Mouse (Mus musculus): ENCODE data around the gene Acap2. TPM values are rescaled to one million over a fixed set of nuclear protein-coding genes. Genes with fewer than 3 reads are reported as not detected.

Acap2 gene
- polyA plus RNA-seq, 1 experiment from 2014 or later: 17.7 TPM

DNA sequence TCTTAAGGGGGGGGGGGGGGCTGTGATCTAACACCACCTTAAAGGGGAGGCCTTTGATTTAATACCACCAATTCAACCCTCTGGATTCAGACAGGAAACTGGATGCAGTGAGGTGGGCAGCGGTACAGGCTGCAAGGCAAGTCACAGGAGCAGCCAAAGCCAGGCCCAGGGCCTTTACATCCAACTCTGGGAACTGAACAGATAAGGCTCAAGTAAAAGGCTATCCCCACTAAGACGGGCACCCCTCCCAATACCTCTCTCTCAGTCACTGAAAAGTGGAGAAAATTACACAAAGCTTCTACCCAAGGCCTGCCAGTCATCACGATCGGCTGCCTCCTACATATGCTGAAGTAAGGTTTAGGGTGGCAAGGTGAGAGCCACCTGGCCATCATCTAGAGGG, 141.3 kb downstream of the Acap2 start:
- Histone ChIP-seq H3K9me3 (replicated peaks) (no peaks in the 10 kb centered on the region), H3K4me1 (peaks cover 16% of the 10 kb centered on the region), H3K36me3 (no peaks in the 10 kb centered on the region), H3K27ac (no peak overlapping the region), H3K27me3 (no peaks in the 10 kb centered on the region), H3K4me2 (no peak overlapping the region), H3K4me3 (replicated peaks) (no peak overlapping the region), H3K9ac (no peak overlapping the region)
- 75% methylated on average over 4 of the region's 4 CpGs for WGBS
- ATAC-seq (replicated peaks; ENCODE audit: low FRiP score): no peak

DNA sequence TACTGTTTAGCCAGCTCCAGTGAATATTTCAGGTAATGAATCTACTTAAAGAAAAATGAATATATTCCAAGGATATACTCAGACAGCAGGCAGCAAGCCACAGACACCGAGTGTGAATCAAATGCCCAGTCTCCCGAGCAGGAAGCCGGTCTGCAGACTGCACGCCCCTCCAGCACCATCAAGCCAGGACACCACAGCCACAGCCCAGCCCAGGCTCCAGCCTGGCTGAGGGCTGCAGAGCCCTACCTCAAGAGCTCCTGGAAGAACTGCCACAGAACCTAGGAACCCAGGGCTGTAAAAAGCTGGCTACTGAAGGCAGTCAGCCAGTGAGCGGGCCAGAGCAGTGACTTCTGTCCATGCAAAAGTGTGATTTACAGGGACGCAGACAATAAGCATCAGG, 148.2 kb downstream of the Acap2 start:
- peaks cover 8% of the 10 kb centered on the region; the same call in 1 of the 2 replicates for H3K4me1 ChIP-seq
- H3K4me2 ChIP-seq: no peak overlapping the region
- no peak overlapping the region for H3K4me3 ChIP-seq (replicated peaks)
- no peaks in the 10 kb centered on the region for H3K36me3 ChIP-seq
- H3K27me3 ChIP-seq: no peaks in the 10 kb centered on the region
- ATAC-seq (replicated peaks; ENCODE audit: low FRiP score): no peak
- no peak overlapping the region for H3K9ac ChIP-seq
- H3K27ac ChIP-seq: peak overlapping the region; percentile 60
- H3K9me3 ChIP-seq (replicated peaks): no peaks in the 10 kb centered on the region
- WGBS: 64% methylated on average over 6 of the region's 6 CpGs

DNA sequence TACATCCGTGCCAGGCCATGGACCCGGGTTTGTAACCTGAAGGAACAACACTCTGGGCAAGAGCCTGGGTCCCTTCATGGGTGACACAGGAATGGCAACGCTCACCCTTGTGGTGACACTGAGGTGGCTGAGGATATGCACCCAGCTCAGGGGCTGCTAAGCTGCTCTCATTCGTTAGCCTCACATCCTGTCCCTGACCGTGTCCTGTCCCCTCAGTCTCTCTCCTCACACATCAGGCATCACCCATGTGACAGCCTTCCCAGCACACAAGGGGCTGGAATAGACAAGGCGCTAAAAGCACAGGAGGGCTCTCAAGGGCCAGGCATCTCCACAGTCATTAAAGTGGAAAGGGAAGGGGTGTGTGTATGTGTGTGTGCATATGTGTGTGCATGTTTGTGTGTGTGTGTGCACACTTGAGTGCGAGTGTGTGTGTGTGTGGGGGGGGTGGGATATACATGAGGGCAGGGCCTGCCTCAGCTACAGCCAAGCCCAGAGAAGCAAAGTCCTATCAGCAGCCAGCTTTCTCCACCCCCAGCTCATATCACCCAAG, 148.8 kb downstream of the Acap2 start:
- H3K9me3 ChIP-seq (replicated peaks): no peaks in the 10 kb centered on the region
- no peak overlapping the region for H3K4me3 ChIP-seq (replicated peaks)
- H3K36me3 ChIP-seq: no peaks in the 10 kb centered on the region
- no peaks in the 10 kb centered on the region for H3K27me3 ChIP-seq
- peaks cover 8% of the 10 kb centered on the region; the same call in 1 of the 2 replicates for H3K4me1 ChIP-seq
- 64% methylated on average over 7 of the region's 7 CpGs for WGBS
- no peak overlapping the region for H3K27ac ChIP-seq
- H3K4me2 ChIP-seq: no peak overlapping the region
- ATAC-seq (replicated peaks; ENCODE audit: low FRiP score): no peak
- no peak overlapping the region for H3K9ac ChIP-seq

DNA sequence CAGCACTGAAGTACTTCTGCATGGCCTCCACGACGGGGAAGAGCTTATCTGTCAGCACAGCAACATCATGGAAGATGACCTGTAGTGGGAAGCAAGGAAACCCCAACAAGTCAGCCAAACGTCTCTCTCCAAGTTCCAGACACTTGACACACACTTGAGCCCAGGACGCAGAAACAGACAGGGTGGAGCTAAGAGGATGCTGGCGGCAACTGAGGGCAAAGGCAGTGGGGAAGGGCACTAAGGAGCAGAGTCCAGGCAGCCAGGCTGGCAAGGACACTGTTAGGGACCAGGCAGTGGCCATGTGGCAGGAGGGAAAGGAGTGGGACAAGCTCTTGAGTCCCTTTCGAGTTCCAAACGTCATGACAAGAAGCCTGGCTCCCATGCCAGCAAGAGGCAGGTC, 150.3 kb downstream of the Acap2 start:
- no peaks in the 10 kb centered on the region for H3K9me3 ChIP-seq (replicated peaks)
- H3K4me1 ChIP-seq: peaks cover 17% of the 10 kb centered on the region
- no peak overlapping the region for H3K27ac ChIP-seq
- WGBS: 85% methylated on average over 7 of the region's 7 CpGs
- no peaks in the 10 kb centered on the region for H3K27me3 ChIP-seq
- H3K4me2 ChIP-seq: no peak overlapping the region
- no peak for ATAC-seq (replicated peaks; ENCODE audit: low FRiP score)
- H3K36me3 ChIP-seq: no peaks in the 10 kb centered on the region
- H3K4me3 ChIP-seq (replicated peaks): no peak overlapping the region
- no peak overlapping the region for H3K9ac ChIP-seq

DNA sequence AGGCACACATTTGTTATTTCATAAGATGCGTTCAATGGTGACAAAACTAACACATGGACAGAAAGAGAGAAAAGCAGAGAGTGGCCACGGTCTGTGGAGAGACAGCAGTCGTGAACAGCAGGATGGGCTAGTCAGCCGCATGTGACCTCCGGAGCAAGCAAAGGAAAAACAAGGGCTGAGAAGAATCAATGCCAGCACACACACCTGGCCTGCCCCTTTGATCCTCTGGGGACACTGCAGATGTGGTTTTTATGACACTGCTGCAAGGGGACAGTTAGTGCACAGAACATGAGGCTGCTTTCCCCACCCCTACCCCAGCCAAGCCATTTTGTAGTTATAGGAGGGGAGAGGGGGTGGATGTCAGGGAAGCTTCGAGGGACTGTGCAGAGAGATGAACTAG, 152.9 kb downstream of the Acap2 start:
- no peak for ATAC-seq (replicated peaks; ENCODE audit: low FRiP score)
- H3K27me3 ChIP-seq: no peaks in the 10 kb centered on the region
- no peak overlapping the region for H3K4me3 ChIP-seq (replicated peaks)
- H3K27ac ChIP-seq: no peak overlapping the region
- H3K9me3 ChIP-seq (replicated peaks): no peaks in the 10 kb centered on the region
- no peak overlapping the region for H3K9ac ChIP-seq
- H3K4me1 ChIP-seq: peaks cover 19% of the 10 kb centered on the region
- H3K4me2 ChIP-seq: no peak overlapping the region
- no peaks in the 10 kb centered on the region for H3K36me3 ChIP-seq
- 67% methylated on average over 6 of the region's 6 CpGs for WGBS

DNA sequence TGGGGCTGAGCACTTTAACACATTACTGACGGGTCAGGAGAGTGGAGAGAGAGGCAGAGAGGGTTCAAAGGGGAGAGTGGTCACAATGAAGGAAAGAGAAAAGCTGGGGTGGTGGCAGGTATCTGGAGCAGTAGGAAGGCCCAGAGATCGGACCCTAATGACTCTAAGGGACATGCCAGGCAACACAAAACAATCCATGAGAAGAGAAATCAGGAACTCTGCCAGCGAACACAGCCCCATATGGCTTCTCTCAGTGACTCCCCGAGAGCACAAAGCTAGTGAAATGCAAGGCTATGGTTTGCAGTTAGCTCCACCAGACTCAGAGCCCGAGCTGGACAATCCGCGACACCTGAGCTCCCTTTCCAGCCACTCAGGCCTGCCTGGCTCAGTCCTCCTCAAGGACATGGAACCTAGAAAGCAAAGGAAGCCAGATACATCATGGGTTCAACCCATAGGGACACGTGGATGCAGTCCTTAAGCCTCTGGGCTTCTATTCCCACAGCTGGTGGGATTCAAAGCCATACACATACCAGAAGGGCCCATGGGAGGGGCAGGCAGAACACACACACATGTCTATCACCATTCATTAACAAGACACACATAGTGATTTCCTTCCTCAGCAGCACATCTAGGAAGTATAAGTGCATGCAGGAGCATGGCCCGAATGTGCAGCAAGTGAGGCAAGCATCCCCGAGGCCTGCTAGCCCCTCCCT, 153.7 kb downstream of the Acap2 start:
- Histone ChIP-seq H3K27me3 (no peaks in the 10 kb centered on the region), H3K4me1 (peaks cover 16% of the 10 kb centered on the region; the same call in 1 of the 2 replicates), H3K9ac (no peak overlapping the region), H3K9me3 (replicated peaks) (no peaks in the 10 kb centered on the region), H3K4me3 (replicated peaks) (no peak overlapping the region), H3K4me2 (no peak overlapping the region), H3K27ac (no peak overlapping the region), H3K36me3 (no peaks in the 10 kb centered on the region)
- no peak for ATAC-seq (replicated peaks; ENCODE audit: low FRiP score)
- whole genome bisulfite sequencing: 74% methylated on average over 10 of the region's 10 CpGs

DNA sequence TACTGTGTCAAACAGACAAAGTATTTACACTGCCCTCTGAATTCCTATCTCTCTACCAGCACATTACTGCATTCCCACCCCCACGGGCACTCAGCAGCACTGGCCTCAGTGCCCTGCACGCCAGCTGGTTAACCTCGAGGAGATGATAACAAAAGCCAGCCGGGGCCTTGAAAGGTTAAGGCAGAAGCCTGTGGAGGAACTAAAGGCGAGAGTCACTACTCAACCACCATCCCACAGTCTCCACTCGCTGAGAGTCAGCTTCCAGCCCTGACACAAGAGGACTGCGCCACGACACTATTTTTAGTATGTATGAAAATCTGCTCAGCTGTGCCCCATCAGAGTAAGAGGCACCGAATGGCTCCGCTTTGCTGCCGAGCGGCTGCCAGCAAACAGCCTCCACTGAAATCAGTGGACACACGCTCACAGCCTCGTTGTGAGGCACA, 154.8 kb downstream of the Acap2 start:
- 64% methylated on average over 14 of the region's 14 CpGs for WGBS
- Histone ChIP-seq H3K27ac (no peak overlapping the region), H3K36me3 (no peaks in the 10 kb centered on the region), H3K4me2 (no peak overlapping the region), H3K9ac (no peak overlapping the region), H3K27me3 (no peaks in the 10 kb centered on the region), H3K9me3 (replicated peaks) (no peaks in the 10 kb centered on the region), H3K4me1 (peaks cover 16% of the 10 kb centered on the region; the same call in 1 of the 2 replicates), H3K4me3 (replicated peaks) (no peak overlapping the region)
- no peak; the same call in 1 of the 2 replicates for ATAC-seq (replicated peaks; ENCODE audit: low FRiP score)

DNA sequence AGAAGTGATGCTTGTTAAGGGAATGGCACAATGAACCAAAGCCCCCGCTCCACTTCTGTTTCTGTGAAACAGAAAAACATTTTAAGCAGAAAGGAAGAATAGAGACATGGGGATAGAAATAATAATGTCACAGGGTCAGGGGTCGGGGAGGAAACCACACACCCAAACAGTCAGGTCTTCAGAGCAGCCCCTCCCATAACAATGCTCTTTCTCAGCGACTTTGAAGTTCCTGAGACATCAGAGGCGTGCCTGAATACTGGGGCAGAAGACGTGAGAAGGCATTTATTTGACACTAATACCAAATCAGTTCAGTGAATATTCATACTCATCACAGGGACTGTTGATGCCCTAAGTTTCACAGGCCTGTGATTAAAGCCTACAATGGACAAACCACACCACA, 155.8 kb downstream of the Acap2 start:
- Histone ChIP-seq H3K9me3 (replicated peaks) (no peaks in the 10 kb centered on the region), H3K27ac (no peak overlapping the region), H3K4me1 (peaks cover 17% of the 10 kb centered on the region), H3K9ac (no peak overlapping the region), H3K4me2 (no peak overlapping the region), H3K27me3 (no peaks in the 10 kb centered on the region), H3K4me3 (replicated peaks) (no peak overlapping the region), H3K36me3 (no peaks in the 10 kb centered on the region)
- 58% methylated on average over 5 of the region's 5 CpGs for WGBS
- ATAC-seq (replicated peaks; ENCODE audit: low FRiP score): no peak

DNA sequence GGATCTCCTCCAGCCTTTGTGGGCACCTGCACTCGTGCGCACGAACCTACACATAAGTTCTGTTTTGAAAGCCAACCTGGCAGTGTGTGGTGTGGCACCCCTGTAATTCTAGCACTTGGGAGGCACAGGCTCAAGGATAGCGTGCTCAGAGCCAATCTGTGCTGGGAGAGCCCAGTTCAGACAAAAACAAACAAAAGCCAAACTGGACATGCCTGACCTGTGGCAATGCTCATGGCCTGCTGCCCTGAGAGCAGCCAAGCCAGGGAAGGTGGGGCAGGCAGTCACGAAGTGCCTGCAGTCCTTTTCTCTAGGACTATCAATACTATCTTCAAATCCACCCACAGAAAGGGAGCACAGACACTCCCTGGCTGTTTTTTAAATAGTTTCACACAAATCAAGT, 157.9 kb downstream of the Acap2 start:
- Histone ChIP-seq H3K4me1 (peaks cover 25% of the 10 kb centered on the region), H3K4me3 (replicated peaks) (no peak overlapping the region), H3K9me3 (replicated peaks) (no peaks in the 10 kb centered on the region), H3K27me3 (no peaks in the 10 kb centered on the region), H3K9ac (no peak overlapping the region), H3K27ac (no peak overlapping the region), H3K4me2 (no peak overlapping the region), H3K36me3 (0 out of 2 replicates have a peak, but pooled peaks cover 2% of the 10 kb centered on the region)
- no peak for ATAC-seq (replicated peaks; ENCODE audit: low FRiP score)
- WGBS: 66% methylated on average over 5 of the region's 5 CpGs

Other genes starting within 250 kb of the Acap2 start
- gene Xxylt1, start 119.8 kb downstream of the Acap2 start, polyA plus RNA-seq (2015; fragmentation: Nextera tagmentation; extraction: Ambion mirVana): 19.2 and 20.2 TPM in 2 replicates
- gene Ppp1r2, start 74.0 kb upstream of the Acap2 start, polyA plus RNA-seq (2015; fragmentation: Nextera tagmentation; extraction: Ambion mirVana): 87.7 and 91.7 TPM in 2 replicates
- 0.36 and 1.0 TPM in 2 replicates for gene Apod, start 113.6 kb upstream of the Acap2 start, polyA plus RNA-seq (2015; fragmentation: Nextera tagmentation; extraction: Ambion mirVana)
- gene Bdh1, start 221.0 kb upstream of the Acap2 start, polyA plus RNA-seq (2015; fragmentation: Nextera tagmentation; extraction: Ambion mirVana): 23.6 and 25.4 TPM in 2 replicates